Mouse (Mus musculus) CH12.LX (cell line): Measurements from ENCODE around the gene Ip6k1. TPM values are rescaled to one million over a fixed set of nuclear protein-coding genes. Genes with fewer than 3 reads are reported as not detected.

Source experiments
- DNase-seq: peaks from one replicate; pipeline ENCODE4 v3.0.0-alpha.2; 2013; ENCODE audit errors: extremely low read depth
- H3K27ac ChIP-seq: 2 replicates; pipeline ENCODE4 v1.5.1; 2012; ENCODE audit warnings: low read depth, mild to moderate bottlenecking, control low read depth, moderate library complexity; ENCODE audit not compliant: insufficient read depth
- H3K27me3 ChIP-seq: replicated peaks from 2 replicates; pipeline ENCODE3; 2012; ENCODE audit warnings: inconsistent platforms
- H3K36me3 ChIP-seq, 2 experiments: replicated peaks in 1 of 2; 2 replicates each; pipeline versions ENCODE3 to v1.6.1; 2012; ENCODE audit warnings: inconsistent platforms in 1 of 2, low read length in 1 of 2, mild to moderate bottlenecking in 1 of 2, mixed read lengths in 1 of 2, moderate library complexity in 1 of 2; ENCODE audit not compliant: control insufficient read depth in 1 of 2, insufficient read depth in 1 of 2
- H3K4me1 ChIP-seq, 2 experiments: 2 replicates each; pipeline ENCODE4 v1.6.1; 2012; ENCODE audit warnings: inconsistent platforms in 1 of 2, moderate library complexity in 1 of 2; ENCODE audit not compliant: insufficient read depth in 2 of 2, control insufficient read depth in 1 of 2
- H3K4me2 ChIP-seq: 2 replicates; pipeline ENCODE4 v1.6.1; 2012; ENCODE audit warnings: low read depth, mild to moderate bottlenecking, control low read depth; ENCODE audit not compliant: poor library complexity, insufficient read depth, severe bottlenecking
- H3K4me3 ChIP-seq, 3 experiments: fragments of 150-350 bp in 1 of 3; sonication (generic) in 1 of 3; replicated peaks in 1 of 3; 2 replicates each; pipeline versions ENCODE3 to v1.5.1; 2011 to 2012; ENCODE audit warnings: low read depth in 2 of 3, low read length in 2 of 3, mild to moderate bottlenecking in 2 of 3, moderate library complexity in 2 of 3, control low read depth in 1 of 3, improper control_type of control experiment in 1 of 3, inconsistent platforms in 1 of 3, mixed read lengths in 1 of 3; ENCODE audit not compliant: poor library complexity in 1 of 3
- H3K79me2 ChIP-seq: replicated peaks from 2 replicates; pipeline ENCODE4 v1.6.1; 2012; ENCODE audit warnings: mild to moderate bottlenecking, moderate library complexity; ENCODE audit not compliant: control insufficient read depth, poor library complexity, insufficient read depth, severe bottlenecking; ENCODE audit errors: extremely low read depth
- H3K9ac ChIP-seq: 2 replicates; pipeline ENCODE4 v1.6.1; 2012; ENCODE audit warnings: low read depth, mild to moderate bottlenecking, control low read depth, moderate library complexity; ENCODE audit not compliant: insufficient read depth
- H3K9me3 ChIP-seq: replicated peaks from 2 replicates; pipeline ENCODE3; 2012; ENCODE audit warnings: low read length, inconsistent platforms, mixed read lengths
- CHD1 ChIP-seq: IDR thresholded peaks from 2 replicates; pipeline ENCODE4 v1.6.1; 2012; ENCODE audit warnings: low read depth, low read length, improper control_type of control experiment, inconsistent platforms
- CHD2 ChIP-seq: IDR thresholded peaks from 2 replicates; pipeline ENCODE4 v1.6.1; 2011; ENCODE audit warnings: low read length, improper control_type of control experiment
- E2F4 ChIP-seq: IDR thresholded peaks from 2 replicates; pipeline ENCODE4 v1.6.1; 2011; ENCODE audit warnings: low read depth, low read length, improper control_type of control experiment; ENCODE audit not compliant: insufficient replicate concordance
- GABPA ChIP-seq: IDR thresholded peaks from 2 replicates; pipeline ENCODE4 v1.6.1; 2012; ENCODE audit warnings: low read depth, low read length, improper control_type of control experiment, inconsistent platforms; ENCODE audit not compliant: insufficient replicate concordance
- JUN ChIP-seq: IDR thresholded peaks from 2 replicates; pipeline ENCODE4 v1.6.1; 2011; ENCODE audit warnings: low read depth, mild to moderate bottlenecking, low read length, improper control_type of control experiment, moderate library complexity; ENCODE audit not compliant: insufficient read depth
- MAFK ChIP-seq: IDR thresholded peaks from 2 replicates; pipeline ENCODE4 v1.6.1; 2011; ENCODE audit warnings: low read length, improper control_type of control experiment; ENCODE audit not compliant: insufficient replicate concordance
- MAX ChIP-seq: IDR thresholded peaks from 2 replicates; pipeline ENCODE4 v1.6.1; 2011; ENCODE audit warnings: low read length, improper control_type of control experiment
- NRF1 ChIP-seq: IDR thresholded peaks from 2 replicates; pipeline ENCODE4 v1.6.1; 2014; ENCODE audit warnings: low read depth, mild to moderate bottlenecking, inconsistent platforms, low read length, improper control_type of control experiment, moderate library complexity
- PAX5 ChIP-seq: IDR thresholded peaks from 2 replicates; pipeline ENCODE4 v1.6.1; 2012; ENCODE audit warnings: low read length, inconsistent platforms, mixed read lengths
- POLR2A ChIP-seq: IDR thresholded peaks from 2 replicates; pipeline ENCODE4 v1.6.1; 2011; ENCODE audit warnings: low read depth, mild to moderate bottlenecking, improper control_type of control experiment, low read length
- POLR2AphosphoS2 ChIP-seq: IDR thresholded peaks from 2 replicates; pipeline ENCODE4 v1.6.1; 2011; ENCODE audit warnings: low read depth, low read length, improper control_type of control experiment
- RAD21 ChIP-seq: IDR thresholded peaks from 2 replicates; pipeline ENCODE4 v1.6.1; 2011; ENCODE audit warnings: low read depth, mild to moderate bottlenecking, low read length, improper control_type of control experiment, moderate library complexity
- RCOR1 ChIP-seq: conservative IDR thresholded peaks from 2 replicates; pipeline ENCODE4 v1.6.1; 2012; ENCODE audit warnings: low read depth, mild to moderate bottlenecking, inconsistent platforms, low read length, improper control_type of control experiment
- SIN3A ChIP-seq: IDR thresholded peaks from 2 replicates; pipeline ENCODE4 v1.6.1; 2012; ENCODE audit warnings: low read length, improper control_type of control experiment, inconsistent platforms
- TBP ChIP-seq: conservative IDR thresholded peaks from 2 replicates; pipeline ENCODE4 v1.6.1; 2011; ENCODE audit warnings: low read depth, low read length, improper control_type of control experiment
- TCF12 ChIP-seq: IDR thresholded peaks from 2 replicates; pipeline ENCODE4 v1.6.1; 2014; ENCODE audit warnings: low read depth, mild to moderate bottlenecking, inconsistent platforms, low read length, improper control_type of control experiment
- USF1 ChIP-seq: IDR thresholded peaks from 2 replicates; pipeline ENCODE4 v1.6.1; 2014; ENCODE audit warnings: low read depth, mild to moderate bottlenecking, inconsistent platforms, low read length, improper control_type of control experiment
- USF2 ChIP-seq: conservative IDR thresholded peaks from 2 replicates; pipeline ENCODE4 v1.6.1; 2011; ENCODE audit warnings: low read depth, low read length, improper control_type of control experiment
- ZNF384 ChIP-seq: IDR thresholded peaks from 2 replicates; pipeline ENCODE4 v1.6.1; 2012; ENCODE audit warnings: low read depth, low read length, improper control_type of control experiment, inconsistent platforms
- dilution Hi-C: fragments of 300-500 bp; cut with MboI; formaldehyde crosslinking; loops from 2 replicates; pipeline ENCODE4 v1.14.3; 2020; ENCODE audit warnings: low sequenced_read_pairs; ENCODE audit not compliant: extremely low pct_unique_long_range_greater_than_20kb, extremely low pct_ligation_motif_present
- in situ Hi-C: fragments of 300-500 bp; cut with MboI; formaldehyde crosslinking; loops from 3 replicates; pipeline ENCODE4 v1.14.3; 2019; ENCODE audit warnings: low sequenced_read_pairs, low pct_ligation_motif_present, low pct_unique_long_range_greater_than_20kb, mixed read lengths
- polyA plus RNA-seq: library from polyadenylated mRNA; unstranded; fragments of >175 nt; gene quantifications from 2 replicates; pipeline ENCODE4 v1.2.1, GENCODE M21; 2012; ENCODE audit warnings: low read depth; ENCODE audit not compliant: insufficient read length
- total RNA-seq, 2 experiments: library from RNA; depleted of rRNA; stranded (reverse); fragments of 300-350 nt in 1 of 2; fragments of >200 nt in 1 of 2; gene quantifications; 2 replicates each; pipeline ENCODE4 v1.2.3; 2012 to 2014

Ip6k1 gene
- total and polyA plus RNA-seq, 3 experiments, result 26.0 to 40.7 (median 27.1) TPM

- H3K9ac ChIP-seq, result no peak overlapping the region
- H3K36me3 ChIP-seq, result no peaks in the 10 kb centered on the region
- H3K4me2 ChIP-seq, result no peak overlapping the region
- H3K27ac ChIP-seq, result no peak overlapping the region
- H3K4me1 ChIP-seq, result peaks cover 0 to 13% of the 10 kb centered on the region in 2 experiments; a peak in 2 of 4 replicates
- H3K79me2 ChIP-seq, result no peaks in the 10 kb centered on the region
- H3K4me3 ChIP-seq, result no peak overlapping the region
- DNase-seq, result no peak
- H3K27me3 ChIP-seq, result no peaks in the 10 kb centered on the region
- TF ChIP-seq E2F4 (no peak), CHD2 (no peak), RCOR1 (no peak), TCF12 (no peak), JUN (no peak), POLR2AphosphoS2 (no peak), SIN3A (no peak), MAFK (no peak), TBP (no peak), PAX5 (no peak), ZNF384 (no peak), GABPA (no peak), CHD1 (no peak)
- TF ChIP-seq, all 38 proteins: peak for 0
- in situ Hi-C loops, result no loop called here
- dilution Hi-C loops, result no loop called here
- H3K9me3 ChIP-seq, result no peaks in the 10 kb centered on the region
Observed at GRCm38 (mm10) chr9:107993013-107993412, 9.3 kb upstream of the Ip6k1 start.

GRCm38 (mm10) chr9:107994464-107994863 lies 7.8 kb upstream of the Ip6k1 start:
- H3K4me1 ChIP-seq, result peaks cover 0 to 13% of the 10 kb centered on the region in 2 experiments; a peak in 2 of 4 replicates
- no peaks in the 10 kb centered on the region for H3K27me3 ChIP-seq
- H3K9ac ChIP-seq, result no peak overlapping the region
- H3K27ac ChIP-seq, result no peak overlapping the region
- no peaks in the 10 kb centered on the region for H3K9me3 ChIP-seq
- in situ Hi-C loops (no loop called here), dilution Hi-C loops (no loop called here)
- DNase-seq, result no peak
- no peaks in the 10 kb centered on the region for H3K36me3 ChIP-seq
- H3K79me2 ChIP-seq, result no peaks in the 10 kb centered on the region
- no peak overlapping the region for H3K4me2 ChIP-seq
- TF ChIP-seq RCOR1 (no peak), USF2 (no peak), USF1 (no peak), CHD1 (no peak), MAX (no peak), RAD21 (no peak), POLR2A (no peak), NRF1 (no peak)
- H3K4me3 ChIP-seq, result no peak overlapping the region
